Mouse (Mus musculus) lung, postnatal 14 days (tissue): ENCODE measurements around the gene Pias1.

ENCODE experiments used
- DNase-seq: peaks from one replicate; pipeline ENCODE4 v3.0.0; 2021

Gene Pias1

GRCm38 (mm10) chr9:62857216-62857615 is 130.5 kb downstream of the Pias1 start:
- DNase-seq = peak; percentile 26

- no peak for DNase-seq
These were observed 133.2 kb downstream of the Pias1 start for GRCm38 (mm10) chr9:62854483-62854882.

- no peak for DNase-seq
These were observed 136.2 kb downstream of the Pias1 start for GRCm38 (mm10) chr9:62851571-62851970.

GRCm38 (mm10) chr9:62848641-62849040 is 139.1 kb downstream of the Pias1 start:
- no peak for DNase-seq

GRCm38 (mm10) chr9:62847694-62848093 is 140.0 kb downstream of the Pias1 start:
- DNase-seq = peak; percentile 94

GRCm38 (mm10) chr9:62844461-62844860 is 143.3 kb downstream of the Pias1 start:
- DNase-seq = no peak

- no peak for DNase-seq
These were observed 144.2 kb downstream of the Pias1 start for GRCm38 (mm10) chr9:62843356-62844024.

GRCm38 (mm10) chr9:62839172-62839770 is 148.5 kb downstream of the Pias1 start:
- DNase-seq = no peak

- DNase-seq = peak; percentile 74
These were observed 149.1 kb downstream of the Pias1 start, which contains the start of gene Cln6 for GRCm38 (mm10) chr9:62838506-62839171. Gene Cln6 (plus strand): TSS chr9:62838785.

GRCm38 (mm10) chr9:62838146-62838505 is 149.6 kb downstream of the Pias1 start:
- no peak for DNase-seq

GRCm38 (mm10) chr9:62837611-62838010 is 150.1 kb downstream of the Pias1 start:
- DNase-seq = no peak

- DNase-seq = no peak
These were observed 151.8 kb downstream of the Pias1 start for GRCm38 (mm10) chr9:62835705-62836446.

- DNase-seq = no peak
These were observed 152.8 kb downstream of the Pias1 start for GRCm38 (mm10) chr9:62834906-62835305.

GRCm38 (mm10) chr9:62829877-62830276 is 157.8 kb downstream of the Pias1 start:
- DNase-seq = no peak

GRCm38 (mm10) chr9:62828662-62829086 is 159.1 kb downstream of the Pias1 start:
- peak; percentile 98 for DNase-seq
